ENCODE assay signal across 24 mouse cellular contexts in the genomic region with DNA sequence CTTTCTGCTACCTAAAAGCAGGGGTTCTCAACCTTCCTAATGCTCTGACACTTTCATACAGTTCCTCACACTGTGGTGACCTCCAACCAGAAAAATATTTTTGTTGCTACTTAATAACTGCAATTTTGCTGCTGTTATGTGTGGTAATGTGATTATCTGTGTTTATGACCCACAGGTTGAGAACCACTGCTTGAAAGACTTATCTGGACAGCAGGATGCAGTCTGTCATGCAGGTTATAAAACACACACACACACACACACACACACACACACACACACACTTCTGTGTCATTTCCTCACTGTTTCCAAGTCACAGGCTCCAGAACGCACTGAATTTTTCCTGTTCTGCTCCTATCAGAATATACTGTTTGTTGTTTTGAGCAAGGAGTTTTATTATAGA. TPM values are rescaled to one million over a fixed set of nuclear protein-coding genes. Genes with fewer than 3 reads are reported as not detected.
"Had no signal": no experiment of that assay in that cellular context is flagged by ENCODE, and none has a peak within 500 bp of the region (broad histone marks: within the 10 kb centered on the region; RNA-seq: fewer than 3 reads in every experiment).

No protein-coding gene starts in this region.

- DNase-seq: gastrocnemius, postnatal 14 days; gastrocnemius, postnatal 36 days; heart, adult 18-20 months; heart, postnatal 14 days; heart, postnatal 36 days; kidney, adult 18-20 months; kidney, adult 8-10 months; kidney, postnatal 10 days; kidney, postnatal 25 days; layer of hippocampus, adult 9-11 months; layer of hippocampus, postnatal 36 days; left cerebral cortex, postnatal 4 days; liver; liver, embryonic 13.5 days had no signal

- ATAC-seq: hindbrain, embryonic 16.5 days; inflammation-experienced regulatory T-cells, adult 6 months; intestine, embryonic 15.5 days; intestine, postnatal 0 days had no signal

RNA-seq across cellular contexts. Expression of gene Zar1l, which starts 3.9 kb away (rescaled TPM):
- total RNA-seq: gastrocnemius, adult 18-20 months; gastrocnemius, adult 8-10 months; gastrocnemius, postnatal 14 days; gastrocnemius, postnatal 36 days; heart, adult 18-20 months; heart, adult 8-10 months; heart, postnatal 14 days; heart, postnatal 36 days; hematopoietic stem cell, adult 5-6 weeks; layer of hippocampus, adult 18-20 months; layer of hippocampus, postnatal 14 days; layer of hippocampus, postnatal 36 days; left cerebral cortex, postnatal 4 days had no signal
